Mouse (Mus musculus): ENCODE data around the gene Hist1h1d.
"Not testable (repeated sequence)": the region's sequence is repeated elsewhere in the genome, so short reads cannot be mapped to it uniquely, and the experiment has no call there.

The Hist1h1d gene

DNA sequence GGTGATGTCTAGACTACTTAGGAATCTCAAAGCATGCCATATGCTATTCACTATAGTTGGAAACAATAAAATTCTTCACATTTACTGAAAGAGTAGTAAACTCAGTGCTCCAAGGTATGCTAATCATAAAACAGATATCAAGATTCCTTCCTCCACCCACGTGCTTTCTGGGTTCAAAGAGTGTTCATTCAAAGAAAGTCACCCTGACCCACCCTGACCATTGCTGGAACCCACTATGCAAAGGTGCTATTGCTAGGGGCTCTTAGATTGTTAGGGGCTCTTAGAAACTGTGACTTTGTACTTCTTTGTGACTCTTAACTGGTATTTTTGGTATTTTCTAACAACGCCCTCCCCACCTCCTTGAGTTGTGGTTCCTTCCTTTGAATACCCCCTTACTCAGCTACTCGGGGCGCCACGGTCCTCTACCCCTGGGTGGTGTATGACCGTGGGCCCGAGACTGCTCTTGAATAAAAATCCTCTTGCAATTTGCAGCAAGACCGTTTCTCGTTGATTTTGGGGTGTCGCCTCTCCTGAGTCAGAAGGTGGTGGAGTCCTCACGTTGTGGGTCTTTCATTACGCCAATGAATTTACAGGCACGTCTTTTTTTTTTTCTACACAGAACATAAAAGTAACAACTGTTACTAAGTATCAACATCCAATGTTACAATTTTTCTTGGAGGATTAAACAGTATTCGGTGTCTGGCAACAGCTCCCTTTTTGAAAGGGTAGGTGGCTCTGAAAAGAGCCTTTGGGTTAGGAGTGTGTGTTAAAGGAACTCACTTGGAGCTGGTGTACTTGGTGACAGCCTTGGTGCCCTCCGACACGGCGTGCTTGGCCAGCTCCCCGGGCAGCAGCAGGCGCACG, 20.2 kb downstream of the Hist1h1d start:
- not testable (repeated sequence) for DNase-seq (ENCODE audit: low spot score in 2 of 2)

GRCm38 (mm10) chr13:23573898-23574524, 20.9 kb downstream of the Hist1h1d start, which contains the start of the genes Hist1h2bf and Hist1h2ad:
TSS of gene Hist1h2bf (minus strand) at chr13:23574196.
TSS of gene Hist1h2ad (plus strand) at chr13:23574381.
- DNase-seq (ENCODE audit: low spot score in 2 of 2): peak; percentile 78 to 85

- not testable (repeated sequence) for DNase-seq (ENCODE audit: low spot score in 2 of 2)
These were observed 21.6 kb downstream of the Hist1h1d start for GRCm38 (mm10) chr13:23574546-23575170.

- peak in 1 of 2 experiments; percentile 58 for DNase-seq (ENCODE audit: low spot score in 2 of 2)
These were observed 22.3 kb downstream of the Hist1h1d start, which contains the start of gene Hist1h3d for GRCm38 (mm10) chr13:23575271-23575851. TSS of gene Hist1h3d (plus strand) at chr13:23575763.

- not testable (repeated sequence) for DNase-seq (ENCODE audit: low spot score in 2 of 2)
These were observed 22.8 kb downstream of the Hist1h1d start for GRCm38 (mm10) chr13:23575864-23576313.

GRCm38 (mm10) chr13:23576351-23576881, 23.4 kb downstream of the Hist1h1d start:
- DNase-seq (ENCODE audit: low spot score in 2 of 2): no peak

DNA sequence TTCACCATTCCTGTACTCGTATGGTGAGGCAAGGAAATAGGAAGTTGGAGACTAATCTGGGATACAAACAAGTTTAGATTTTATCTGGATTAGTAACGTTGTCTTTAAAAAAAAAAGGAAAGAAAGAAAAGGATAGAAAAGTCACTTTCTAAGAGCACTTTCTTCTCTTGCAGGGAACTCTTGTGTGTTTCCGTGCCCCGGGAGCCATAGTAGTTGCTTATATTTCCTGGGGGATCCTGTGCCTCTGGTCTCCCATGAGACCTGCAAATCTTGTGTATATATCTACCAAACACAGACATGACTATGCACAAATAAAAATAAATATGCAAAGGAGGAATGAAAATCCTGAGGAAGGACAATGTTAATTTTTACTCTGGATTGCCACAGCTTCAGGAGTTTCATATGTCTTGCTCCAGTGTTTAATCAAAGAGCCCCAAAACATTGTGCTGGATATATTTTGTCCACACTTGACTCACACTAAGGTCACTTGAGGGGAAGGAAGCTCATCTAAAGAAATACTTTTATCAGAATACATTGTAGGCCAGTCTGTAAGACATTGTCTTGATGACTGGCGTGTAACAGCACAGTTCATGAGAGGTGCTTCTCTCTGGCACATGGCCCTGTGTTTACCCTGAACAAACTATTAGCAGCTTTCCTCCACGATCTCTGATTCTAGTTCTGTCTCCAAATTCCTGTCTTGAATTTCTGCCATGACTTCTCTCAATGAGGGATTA, 24.0 kb downstream of the Hist1h1d start:
- DNase-seq (ENCODE audit: low spot score in 2 of 2): no peak

DNA sequence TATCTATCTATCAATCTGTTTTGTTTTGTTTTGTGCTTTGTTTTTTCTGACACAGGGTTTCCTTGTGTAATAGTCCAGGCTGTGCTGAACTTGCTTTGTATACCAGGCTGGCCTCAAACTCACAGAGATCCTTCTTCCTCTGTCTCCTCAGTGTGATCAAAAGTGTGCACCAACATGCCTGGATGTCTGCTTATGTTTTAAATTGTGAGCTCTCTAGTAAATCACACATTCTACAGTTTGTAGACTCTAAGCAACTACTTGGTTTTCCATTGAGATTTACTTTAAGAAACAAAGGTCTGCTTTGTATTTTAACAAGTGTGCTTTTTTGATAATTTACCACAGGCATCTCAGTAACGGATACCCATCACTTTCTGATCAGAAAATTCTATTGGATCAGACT, 24.8 kb downstream of the Hist1h1d start:
- no peak for DNase-seq (ENCODE audit: low spot score in 2 of 2)

DNA sequence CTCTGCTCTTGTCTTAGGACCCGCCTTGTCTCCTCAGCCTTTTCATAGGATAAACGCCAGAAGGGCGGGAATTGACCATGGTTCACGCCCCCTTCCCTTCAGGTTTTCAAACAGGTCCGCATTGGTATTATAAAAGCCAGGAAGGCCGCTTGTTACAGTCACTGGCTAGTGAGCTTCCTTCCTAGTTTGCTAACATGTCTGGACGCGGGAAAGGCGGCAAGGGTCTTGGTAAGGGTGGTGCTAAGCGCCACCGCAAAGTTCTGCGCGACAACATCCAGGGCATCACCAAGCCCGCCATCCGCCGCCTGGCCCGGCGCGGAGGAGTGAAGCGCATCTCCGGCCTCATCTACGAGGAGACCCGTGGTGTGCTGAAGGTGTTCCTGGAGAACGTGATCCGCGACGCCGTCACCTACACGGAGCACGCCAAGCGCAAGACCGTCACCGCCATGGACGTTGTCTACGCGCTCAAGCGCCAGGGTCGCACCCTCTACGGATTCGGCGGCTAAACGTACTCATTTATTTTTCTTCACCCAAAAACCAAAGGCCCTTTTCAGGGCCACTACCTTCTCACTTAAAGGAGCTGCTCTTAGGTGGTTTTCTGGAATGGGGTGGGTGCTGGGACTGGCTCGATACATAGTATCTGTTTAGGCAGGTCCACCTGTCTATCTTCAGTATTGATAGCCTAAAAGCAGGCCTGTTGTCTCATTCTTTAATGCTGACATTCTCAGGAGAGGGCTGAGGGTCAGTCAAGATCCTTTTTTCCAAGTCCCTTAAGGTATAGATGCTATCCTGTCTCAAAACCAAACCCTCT, 28.6 kb downstream of the Hist1h1d start, which contains the start of gene Hist1h4d:
Hist1h4d (plus strand) TSS at position 191 of the 811 bp plus-strand sequence.
- peak; percentile 89 to 96 for DNase-seq (ENCODE audit: low spot score in 2 of 2)

DNA sequence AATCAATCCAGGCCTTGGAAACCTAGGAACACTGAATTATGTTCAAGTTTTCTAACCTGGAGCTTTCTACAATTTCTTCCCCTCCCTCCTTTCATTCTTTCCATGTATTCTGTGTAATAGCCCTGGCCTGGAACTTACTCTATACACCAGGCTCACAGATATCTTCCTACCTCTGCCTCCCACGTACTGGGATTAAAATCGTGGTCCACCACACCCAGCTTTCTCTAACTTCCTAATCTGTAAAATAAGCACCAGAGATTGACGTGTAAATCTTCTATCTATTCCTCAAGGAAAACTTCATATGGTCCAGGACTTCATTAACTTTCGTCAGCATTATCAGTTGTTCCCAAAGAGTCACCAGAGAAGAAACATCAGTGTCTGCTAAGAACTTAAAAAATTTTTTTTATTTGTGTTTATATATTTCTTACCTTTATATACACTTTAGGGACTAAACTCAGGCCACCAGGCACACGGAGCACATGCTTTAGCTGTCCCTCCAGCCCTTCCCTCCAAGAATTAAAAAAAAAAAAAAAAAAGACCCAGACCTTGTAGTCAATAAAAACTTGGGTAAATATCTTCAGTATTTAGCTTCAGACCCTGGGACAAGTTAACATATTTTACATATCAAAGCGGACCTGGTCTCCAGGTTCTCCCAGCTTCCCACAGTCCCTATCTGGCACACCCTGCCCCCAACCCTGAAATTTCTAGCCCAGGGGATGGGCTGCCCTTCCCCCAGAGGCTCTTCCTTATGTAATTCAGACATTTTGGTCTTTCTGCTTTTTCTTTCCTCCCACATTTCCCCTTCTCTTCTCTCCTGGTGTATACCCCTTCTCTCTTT, 29.4 kb downstream of the Hist1h1d start:
- DNase-seq (ENCODE audit: low spot score in 2 of 2): no peak

DNA sequence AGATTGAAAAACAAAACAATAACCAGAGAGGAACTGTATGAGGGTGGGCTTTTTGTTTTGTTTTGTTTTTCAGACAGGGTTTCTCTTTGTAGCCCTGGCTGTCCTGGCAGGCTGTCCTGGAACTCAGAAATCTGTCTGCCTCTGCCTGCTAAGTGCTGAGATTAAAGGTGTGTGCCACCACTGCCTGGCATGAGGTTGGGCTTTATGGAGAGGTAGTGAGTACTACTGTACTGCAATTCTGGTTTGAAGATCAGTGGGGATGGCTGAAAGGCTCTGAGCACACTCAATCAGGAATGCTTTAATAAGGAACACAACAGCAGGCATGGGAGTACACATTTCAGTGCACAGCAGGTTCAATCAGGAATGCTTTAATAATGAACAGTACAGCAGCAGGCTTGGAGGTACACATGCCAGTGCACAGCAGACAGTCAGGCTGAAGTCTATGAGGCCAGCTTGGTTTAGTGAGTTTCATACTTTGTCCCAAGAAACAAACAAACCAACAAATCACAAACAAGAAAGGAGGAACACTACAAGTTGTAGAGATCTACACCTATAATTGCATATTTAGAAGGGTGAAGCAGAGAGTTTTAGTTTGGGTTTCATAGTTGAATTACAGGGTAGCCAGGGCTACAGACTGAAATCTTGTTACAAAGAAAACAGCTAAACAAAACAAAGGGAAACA, 30.5 kb downstream of the Hist1h1d start:
- no peak for DNase-seq (ENCODE audit: low spot score in 2 of 2)

GRCm38 (mm10) chr13:23584331-23584730, 31.3 kb downstream of the Hist1h1d start:
- no peak for DNase-seq (ENCODE audit: low spot score in 2 of 2)

DNA sequence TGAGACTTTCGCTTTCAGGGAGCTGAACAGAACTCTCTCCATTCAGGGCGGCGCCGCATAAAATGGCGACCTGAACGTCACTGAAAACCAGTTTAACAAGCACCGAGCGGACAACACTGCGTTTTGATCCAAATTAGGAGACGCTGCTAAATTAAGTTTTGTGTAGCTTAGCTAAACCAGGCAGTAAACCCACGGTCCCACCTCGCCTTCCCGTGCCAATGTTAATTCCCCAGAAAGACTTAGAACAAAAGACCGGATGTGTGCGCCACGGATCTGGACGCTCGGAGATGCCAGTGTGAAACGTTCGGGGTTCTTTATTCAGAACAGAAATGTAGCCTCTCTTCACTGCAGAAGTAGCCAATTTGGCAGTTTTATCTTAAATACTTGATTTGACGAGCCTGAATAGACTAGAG, 32.0 kb downstream of the Hist1h1d start:
- DNase-seq (ENCODE audit: low spot score in 2 of 2): peak; percentile 61 to 75

- DNase-seq (ENCODE audit: low spot score in 2 of 2): peak; percentile 66 to 67
These were observed 32.5 kb downstream of the Hist1h1d start for GRCm38 (mm10) chr13:23585442-23586098.

DNA sequence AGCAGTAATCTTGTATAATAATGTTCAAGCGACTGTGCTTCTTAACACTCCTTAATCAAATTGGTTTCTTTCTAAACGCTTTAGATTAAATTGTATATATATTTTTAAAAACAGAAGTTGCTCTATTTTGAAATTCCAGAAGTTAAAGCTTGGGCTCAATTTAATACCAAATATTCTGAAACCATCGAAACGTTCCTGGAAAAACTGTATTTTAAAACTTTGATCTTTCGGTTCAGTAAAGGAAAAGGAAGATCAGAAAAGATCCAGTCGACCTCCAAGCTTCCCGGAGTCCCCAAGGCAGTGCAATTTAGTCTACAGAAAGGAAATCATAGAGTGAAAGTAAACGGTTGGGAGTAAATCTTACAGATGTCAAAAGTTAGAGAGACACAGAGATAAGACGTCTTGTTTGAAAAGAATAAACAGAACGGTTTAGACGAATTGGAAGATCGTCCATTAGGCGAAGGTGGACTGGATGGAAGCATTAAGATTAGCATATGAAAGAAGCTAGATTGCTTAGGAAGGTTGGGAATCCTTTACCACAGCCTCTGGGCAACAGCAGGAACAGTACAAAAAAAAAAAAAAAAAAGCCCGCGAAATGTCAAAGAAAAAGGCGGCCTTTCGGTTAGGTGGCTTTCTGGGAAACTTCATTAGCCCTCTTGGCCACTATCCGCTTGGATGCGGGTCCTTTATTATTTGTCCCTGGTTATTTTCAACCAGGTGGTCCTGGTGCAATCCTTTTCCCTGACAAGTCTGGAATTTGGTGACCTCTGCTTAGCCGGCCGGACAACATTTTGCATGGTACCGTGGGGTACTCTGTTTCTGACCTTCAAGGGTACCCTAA, 33.3 kb downstream of the Hist1h1d start:
- DNase-seq (ENCODE audit: low spot score in 2 of 2): no peak

- DNase-seq (ENCODE audit: low spot score in 2 of 2): no peak
These were observed 33.8 kb downstream of the Hist1h1d start for GRCm38 (mm10) chr13:23586940-23587225.

- DNase-seq (ENCODE audit: low spot score in 2 of 2): no peak
These were observed 38.1 kb downstream of the Hist1h1d start for GRCm38 (mm10) chr13:23591206-23591605.
